Mouse (Mus musculus) spleen, adult 2 months (tissue): ENCODE results near the gene Nod2. TPM values are rescaled to one million over a fixed set of nuclear protein-coding genes. Genes with fewer than 3 reads are reported as not detected.
"Not testable (repeated sequence)": the region's sequence is repeated elsewhere in the genome, so short reads cannot be mapped to it uniquely, and the experiment has no call there.

ENCODE experiments used
- DNase-seq, 2 experiments: peaks; one replicate each; pipeline versions ENCODE4 v3.0.0 to v3.0.0-alpha.2; 2012 to 2021; ENCODE audit warnings: low spot score in 2 of 2, low read depth in 1 of 2
- H3K27ac ChIP-seq: fragments of 200-500 bp; 2 replicates; pipeline ENCODE4 v1.5.1; 2012; ENCODE audit warnings: low read length, inconsistent platforms; ENCODE audit not compliant: insufficient read depth
- H3K27me3 ChIP-seq: fragments of 200-500 bp; 2 replicates; pipeline ENCODE4 v1.6.1; 2012; ENCODE audit warnings: mild to moderate bottlenecking, moderate library complexity, low read length, inconsistent platforms; ENCODE audit not compliant: control insufficient read depth, insufficient read depth
- H3K36me3 ChIP-seq: fragments of 200-500 bp; 2 replicates; pipeline ENCODE4 v1.6.1; 2012; ENCODE audit warnings: mild to moderate bottlenecking, low read length, inconsistent platforms; ENCODE audit not compliant: control insufficient read depth, insufficient read depth
- H3K4me1 ChIP-seq: fragments of 200-500 bp; 2 replicates; pipeline ENCODE4 v1.6.1; 2011; ENCODE audit warnings: inconsistent platforms; ENCODE audit not compliant: control insufficient read depth, insufficient read depth, insufficient read length
- H3K4me3 ChIP-seq: fragments of 200-500 bp; 2 replicates; pipeline ENCODE4 v1.5.1; 2011; ENCODE audit warnings: mild to moderate bottlenecking, inconsistent platforms; ENCODE audit not compliant: insufficient read depth, insufficient read length; ENCODE audit errors: extremely low read depth
- CTCF ChIP-seq: fragments of 200-500 bp; IDR thresholded peaks from 2 replicates; pipeline ENCODE4 v1.5.1; 2011; ENCODE audit warnings: mild to moderate bottlenecking, inconsistent platforms; ENCODE audit not compliant: insufficient read depth, insufficient read length, insufficient replicate concordance; ENCODE audit errors: extremely low read depth
- POLR2A ChIP-seq: fragments of 200-500 bp; IDR thresholded peaks from 2 replicates; pipeline ENCODE4 v1.6.1; 2011; ENCODE audit warnings: low read depth, low read length, inconsistent platforms
- WGBS: fragments of 180-500 bp; shearing (Covaris S2); methylation state at CpG from one replicate; pipeline ENCODE4 v1.1.7; 2018; 5-methylcytosine and 5-hydroxymethylcytosine counted together
- polyA plus RNA-seq: library from polyadenylated mRNA; depleted of rRNA; stranded (reverse); fragments of >200 nt; gene quantifications from 2 replicates; pipeline ENCODE4 v1.2.3, GENCODE M21; 2012

Gene Nod2
- polyA plus RNA-seq, 1 experiment = 3.2 TPM

- 56% methylated on average over 5 of the region's 5 CpGs for WGBS
Measured at GRCm38 (mm10) chr8:88642734-88643564, 4.2 kb upstream of the Nod2 start.

GRCm38 (mm10) chr8:88648322-88648721, 1.2 kb downstream of the Nod2 start:
- no peak overlapping the region for H3K4me3 ChIP-seq
- H3K27ac ChIP-seq = no peak overlapping the region
- no peaks in the 10 kb centered on the region for H3K27me3 ChIP-seq
- DNase-seq = no peak
- no peaks in the 10 kb centered on the region for H3K36me3 ChIP-seq
- peaks cover 46% of the 10 kb centered on the region for H3K4me1 ChIP-seq
- TF ChIP-seq CTCF (no peak), POLR2A (no peak)

More at GRCm38 (mm10) chr8:88642734-88643564, 4.2 kb upstream of the Nod2 start:
- no peaks in the 10 kb centered on the region for H3K36me3 ChIP-seq
- no peak for TF ChIP-seq CTCF
- no peak overlapping the region for H3K4me3 ChIP-seq
- H3K4me1 ChIP-seq = peaks cover 26% of the 10 kb centered on the region; the same call in 1 of the 2 replicates
- H3K27me3 ChIP-seq = no peaks in the 10 kb centered on the region
- H3K27ac ChIP-seq = peak overlapping the region; percentile 49; the same call in 1 of the 2 replicates
- DNase-seq = no peak

GRCm38 (mm10) chr8:88650016-88650708, 3.0 kb downstream of the Nod2 start:
- no peak overlapping the region for H3K27ac ChIP-seq
- TF ChIP-seq CTCF (no peak), POLR2A (no peak)
- DNase-seq = no peak
- H3K27me3 ChIP-seq = no peaks in the 10 kb centered on the region
- H3K36me3 ChIP-seq = no peaks in the 10 kb centered on the region
- H3K4me3 ChIP-seq = no peak overlapping the region
- H3K4me1 ChIP-seq = peaks cover 47% of the 10 kb centered on the region
- 57% methylated on average over 6 of the region's 6 CpGs for WGBS

- peak overlapping the region; percentile 45; the same call in 1 of the 2 replicates for H3K27ac ChIP-seq
- not testable (repeated sequence) for H3K36me3 ChIP-seq
Measured at GRCm38 (mm10) chr8:88651122-88651521, 4.0 kb downstream of the Nod2 start.

GRCm38 (mm10) chr8:88655334-88655733, 8.2 kb downstream of the Nod2 start:
- Histone ChIP-seq H3K27me3 (no peaks in the 10 kb centered on the region), H3K4me1 (peaks cover 22% of the 10 kb centered on the region; the same call in 1 of the 2 replicates), H3K36me3 (no peaks in the 10 kb centered on the region)

More at GRCm38 (mm10) chr8:88651122-88651521, 4.0 kb downstream of the Nod2 start:
- DNase-seq, H3K4me3 ChIP-seq, H3K27me3 ChIP-seq: not testable (repeated sequence)
- 22% methylated on average over 4 of the region's 4 CpGs for WGBS
- H3K4me1 ChIP-seq = peaks cover 47% of the 10 kb centered on the region

GRCm38 (mm10) chr8:88659873-88660272, 12.8 kb downstream of the Nod2 start:
- H3K27ac ChIP-seq = no peak overlapping the region
- DNase-seq = no peak
- H3K4me3 ChIP-seq = no peak overlapping the region
- TF ChIP-seq POLR2A = no peak
- TF ChIP-seq CTCF = no peak
- no peaks in the 10 kb centered on the region for H3K27me3 ChIP-seq
- H3K36me3 ChIP-seq = no peaks in the 10 kb centered on the region
- peaks cover 6% of the 10 kb centered on the region; the same call in 1 of the 2 replicates for H3K4me1 ChIP-seq
- 76% methylated on average over 3 of the region's 3 CpGs for WGBS

More at GRCm38 (mm10) chr8:88655334-88655733, 8.2 kb downstream of the Nod2 start:
- Histone ChIP-seq H3K4me3 (no peak overlapping the region), H3K27ac (no peak overlapping the region)
- no peak for DNase-seq
- TF ChIP-seq POLR2A (no peak), CTCF (no peak)

- Histone ChIP-seq H3K36me3 (no peaks in the 10 kb centered on the region), H3K27ac (peak overlapping the region; percentile 73), H3K4me3 (no peak overlapping the region), H3K4me1 (peaks cover 18% of the 10 kb centered on the region), H3K27me3 (no peaks in the 10 kb centered on the region)
- peak; percentile 64 to 81 for DNase-seq
- 40% methylated on average over 6 of the region's 6 CpGs for WGBS
- TF ChIP-seq POLR2A (no peak), CTCF (no peak)
Measured at GRCm38 (mm10) chr8:88662401-88662821, 15.3 kb downstream of the Nod2 start.
